Mouse (Mus musculus): ENCODE results near the gene Lrr1. TPM values are rescaled to one million over a fixed set of nuclear protein-coding genes. Genes with fewer than 3 reads are reported as not detected.
"Not testable (repeated sequence)": the region's sequence is repeated elsewhere in the genome, so short reads cannot be mapped to it uniquely, and the experiment has no call there.

Gene Lrr1
- polyA plus RNA-seq, 1 experiment from 2014 or later, result 3.1 TPM

DNA sequence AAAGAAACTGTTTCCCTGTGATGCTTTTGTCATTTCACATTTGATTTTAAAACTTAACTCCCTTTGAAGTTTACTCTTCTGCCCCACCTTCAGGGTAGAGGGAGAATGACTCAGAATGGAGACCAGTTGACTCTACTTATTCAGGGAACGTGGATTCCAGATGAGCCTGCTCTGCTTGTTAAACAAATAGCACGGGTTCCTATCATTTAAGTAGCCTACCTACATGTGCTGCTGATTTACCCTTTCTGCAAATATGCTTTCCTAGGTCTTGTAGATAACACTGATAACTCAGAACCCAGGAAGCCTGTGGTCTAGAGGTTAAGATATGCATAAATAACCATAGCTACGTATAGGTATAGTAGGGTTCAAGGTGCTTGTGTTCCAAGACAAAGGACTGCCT, 3.7 kb upstream of the Lrr1 start:
- no peak for TF ChIP-seq CTCF (IDR thresholded peaks at IDR 0.05)
- in situ Hi-C loops (cut with MboI; ENCODE audit: low pct_unique_long_range_greater_than_20kb), result no loop called here
- ATAC-seq, result no peak
- DNase-seq (ENCODE audit: low read depth, low spot score), result no peak
- ChIA-PET CTCF (no interaction called here), POLR2A (no interaction called here)
- no peaks in the 10 kb centered on the region for H3K27me3 ChIP-seq

DNA sequence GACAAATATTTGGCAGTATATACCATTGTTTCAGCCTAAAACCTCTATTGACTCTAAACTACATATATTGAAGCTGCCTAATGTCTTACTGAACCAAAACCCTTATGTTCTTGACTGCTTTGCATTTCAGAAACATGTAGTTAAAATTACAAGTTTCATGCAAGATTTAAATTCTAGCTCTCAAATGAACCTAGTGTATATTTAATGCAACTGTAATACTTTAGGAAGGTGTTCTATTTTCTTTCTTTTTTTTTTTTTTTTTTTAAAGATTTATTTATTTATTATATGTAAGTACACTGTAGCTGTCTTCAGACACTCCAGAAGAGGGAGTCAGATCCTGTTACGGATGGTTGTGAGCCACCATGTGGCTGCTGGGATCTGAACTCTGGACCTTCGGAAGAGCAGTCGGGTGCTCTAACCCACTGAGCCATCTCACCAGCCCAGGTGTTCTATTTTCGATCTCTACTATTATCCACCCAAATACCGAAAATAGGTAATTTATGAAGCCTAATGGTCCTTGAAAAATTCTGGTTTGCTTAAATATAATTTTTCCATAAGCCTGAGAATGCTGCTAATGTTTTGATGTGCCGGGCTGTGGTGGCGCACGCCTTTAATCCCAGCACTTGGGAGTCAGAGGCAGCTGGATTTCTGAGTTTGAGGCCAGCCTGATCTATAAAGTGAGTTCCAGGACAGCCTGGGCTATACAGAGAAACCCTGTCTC, 1.6 kb upstream of the Lrr1 start:
- DNase-seq (ENCODE audit: low read depth, low spot score); POLR2A ChIA-PET; in situ Hi-C loops (cut with MboI; ENCODE audit: low pct_unique_long_range_greater_than_20kb); ATAC-seq; H3K27me3 ChIP-seq; CTCF ChIA-PET: not testable (repeated sequence)

DNA sequence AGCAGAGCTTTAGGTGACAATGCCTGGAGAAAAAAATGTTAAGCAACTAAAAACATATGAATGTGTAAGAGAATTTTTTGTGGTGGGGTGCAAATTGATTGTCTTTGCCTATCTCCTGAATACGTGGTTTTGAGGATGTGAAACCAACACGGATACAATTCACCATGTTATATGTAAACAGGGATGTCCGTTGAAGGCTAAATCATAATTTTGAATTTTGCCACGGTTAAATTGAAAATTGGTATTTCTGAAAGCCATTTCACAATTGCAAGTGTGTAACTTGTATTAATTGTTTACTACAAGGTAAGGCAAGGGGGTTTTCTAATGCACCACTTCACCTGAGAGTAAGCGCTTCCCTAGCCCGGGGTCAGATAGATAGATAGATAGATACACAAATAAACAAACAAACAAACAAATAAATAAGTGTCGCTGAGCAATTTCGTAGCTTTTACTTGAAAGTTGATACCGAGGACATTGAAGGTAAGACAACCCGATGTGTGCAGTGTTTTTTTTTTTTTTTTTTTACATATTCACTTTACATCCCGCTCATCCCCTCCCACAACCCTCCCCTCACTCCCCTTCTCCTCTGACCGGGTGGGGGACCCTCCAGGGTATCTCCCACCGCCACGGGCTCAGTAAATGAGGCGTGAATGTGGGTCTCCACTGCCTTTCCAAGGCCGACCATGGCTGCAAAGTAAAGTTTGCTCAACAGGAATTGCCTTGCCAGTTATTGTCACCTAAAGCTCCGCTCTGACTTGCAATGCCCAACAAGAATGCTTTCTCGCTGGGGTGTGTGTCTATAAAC, 756 bp upstream of the Lrr1 start:
- CTCF ChIA-PET, result no interaction called here

DNA sequence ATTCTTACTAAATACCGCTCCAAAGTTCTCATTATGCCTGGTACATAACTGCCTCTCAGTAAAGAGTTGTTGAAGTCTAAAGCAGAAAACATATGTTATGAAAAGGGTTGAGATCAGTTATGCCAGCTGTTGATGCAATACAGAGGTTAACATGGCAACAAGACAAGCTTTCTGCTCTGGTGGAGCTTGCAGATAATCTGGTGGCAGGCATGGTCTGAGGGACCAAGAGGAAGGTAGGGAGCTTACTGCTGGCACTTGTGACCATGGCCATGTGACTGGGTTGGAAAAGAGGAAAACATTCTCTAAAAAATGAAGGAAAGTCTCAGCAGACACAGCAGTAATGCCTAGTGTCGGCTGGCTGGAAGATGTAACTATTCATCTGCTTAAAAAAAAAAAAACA, 2.7 kb downstream of the Lrr1 start:
- no peak for TF ChIP-seq CTCF (IDR thresholded peaks at IDR 0.05)
- ChIA-PET CTCF (no interaction called here), POLR2A (no interaction called here)
- DNase-seq (ENCODE audit: low read depth, low spot score) (no peak), ATAC-seq (no peak)
- in situ Hi-C loops (cut with MboI; ENCODE audit: low pct_unique_long_range_greater_than_20kb), result no loop called here
- no peaks in the 10 kb centered on the region for H3K27me3 ChIP-seq

More for the DNA sequence above, 756 bp upstream of the Lrr1 start:
- POLR2A ChIA-PET, result no interaction called here
- in situ Hi-C loops (cut with MboI; ENCODE audit: low pct_unique_long_range_greater_than_20kb), result no loop called here
- no peaks in the 10 kb centered on the region for H3K27me3 ChIP-seq
- no peak for DNase-seq (ENCODE audit: low read depth, low spot score)
- ATAC-seq, result peak; percentile 14
- TF ChIP-seq CTCF (IDR thresholded peaks at IDR 0.05), result no peak

DNA sequence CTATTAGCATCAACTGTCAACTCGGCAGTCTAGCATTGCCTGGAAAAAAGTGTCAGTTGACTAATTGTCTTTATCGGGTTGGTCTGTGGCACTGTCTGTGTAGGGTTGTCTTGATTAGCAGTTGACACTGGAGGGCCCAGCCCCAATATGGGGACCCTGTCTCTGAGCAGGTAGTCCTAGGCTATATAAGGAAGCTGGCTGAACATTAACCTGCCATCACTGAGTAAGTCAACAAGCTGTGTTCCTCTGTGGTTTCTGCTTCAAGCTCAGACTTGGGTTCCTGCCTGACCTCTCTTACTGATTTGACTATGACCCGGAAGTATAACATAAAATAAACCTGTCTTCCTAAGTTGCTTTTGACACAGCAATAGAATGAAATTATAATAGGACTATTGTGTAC, 7.4 kb downstream of the Lrr1 start:
- H3K27me3 ChIP-seq, result no peaks in the 10 kb centered on the region
- in situ Hi-C loops (cut with MboI; ENCODE audit: low pct_unique_long_range_greater_than_20kb), result no loop called here
- ATAC-seq (no peak), DNase-seq (ENCODE audit: low read depth, low spot score) (no peak)
- POLR2A ChIA-PET, result interaction anchor here (1.5 kb wide), 1 partner anchor 8 kb away, joined by 4 read pairs; the partner anchor contains the start of genes Mgat2 and Rpl36al
- CTCF ChIA-PET, result no interaction called here
- no peak for TF ChIP-seq CTCF (IDR thresholded peaks at IDR 0.05)

DNA sequence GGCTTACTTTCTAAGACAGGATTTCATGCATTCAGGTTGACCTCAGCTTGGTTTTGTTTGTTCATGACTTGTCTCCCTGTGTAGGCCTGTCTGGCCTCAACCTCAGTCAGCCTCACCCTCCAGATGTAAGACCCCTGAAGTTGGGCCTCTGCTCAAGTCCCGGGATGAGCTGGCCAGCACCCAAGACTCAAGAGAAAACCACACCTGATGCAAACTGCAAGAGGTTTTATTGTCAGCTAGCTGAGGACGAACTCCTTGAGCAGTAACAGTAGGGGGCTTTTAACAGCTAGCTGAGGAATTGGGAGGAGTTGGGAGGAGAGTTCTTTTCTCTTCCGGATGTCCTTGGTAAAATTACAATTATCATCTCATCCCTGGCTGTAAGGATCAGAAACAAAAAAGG, 8.9 kb downstream of the Lrr1 start:
- CTCF ChIA-PET, result no interaction called here
- POLR2A ChIA-PET, result no interaction called here
- ATAC-seq (no peak), DNase-seq (ENCODE audit: low read depth, low spot score) (no peak)
- H3K27me3 ChIP-seq, result no peaks in the 10 kb centered on the region
- in situ Hi-C loops (cut with MboI; ENCODE audit: low pct_unique_long_range_greater_than_20kb), result no loop called here
- TF ChIP-seq CTCF (IDR thresholded peaks at IDR 0.05), result no peak

DNA sequence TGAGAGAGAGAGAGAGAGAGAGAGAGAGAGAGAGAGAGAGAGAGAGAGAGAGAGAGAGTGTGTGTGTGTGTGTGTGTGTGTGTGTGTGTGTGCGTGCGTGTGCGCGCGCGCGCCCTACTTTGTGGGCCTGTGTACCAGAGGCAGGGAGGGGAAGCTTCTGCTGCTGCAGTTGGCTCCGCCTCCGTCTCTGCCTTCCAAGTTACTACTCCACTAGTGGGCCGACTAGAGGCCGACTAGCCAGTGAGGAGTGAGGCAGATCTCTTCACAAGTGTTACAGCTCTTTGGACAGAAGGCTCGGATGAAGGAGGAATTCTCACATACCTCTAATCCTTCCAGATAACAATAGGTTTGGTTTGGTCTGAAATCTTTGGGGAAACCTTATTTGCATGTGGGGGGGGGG, 10.8 kb downstream of the Lrr1 start:
- CTCF ChIA-PET, result no interaction called here
- no peaks in the 10 kb centered on the region for H3K27me3 ChIP-seq
- TF ChIP-seq CTCF (IDR thresholded peaks at IDR 0.05), result no peak
- in situ Hi-C loops (cut with MboI; ENCODE audit: low pct_unique_long_range_greater_than_20kb), result no loop called here
- ATAC-seq (no peak), DNase-seq (ENCODE audit: low read depth, low spot score) (no peak)
- POLR2A ChIA-PET, result no interaction called here

GRCm38 (mm10) chr12:69181800-69182199, 13.2 kb downstream of the Lrr1 start:
- ChIA-PET CTCF (no interaction called here), POLR2A (no interaction called here)
- in situ Hi-C loops (cut with MboI; ENCODE audit: low pct_unique_long_range_greater_than_20kb), result no loop called here
- H3K27me3 ChIP-seq, result no peaks in the 10 kb centered on the region
- no peak for TF ChIP-seq CTCF (IDR thresholded peaks at IDR 0.05)
- DNase-seq (ENCODE audit: low read depth, low spot score) (no peak), ATAC-seq (no peak)

DNA sequence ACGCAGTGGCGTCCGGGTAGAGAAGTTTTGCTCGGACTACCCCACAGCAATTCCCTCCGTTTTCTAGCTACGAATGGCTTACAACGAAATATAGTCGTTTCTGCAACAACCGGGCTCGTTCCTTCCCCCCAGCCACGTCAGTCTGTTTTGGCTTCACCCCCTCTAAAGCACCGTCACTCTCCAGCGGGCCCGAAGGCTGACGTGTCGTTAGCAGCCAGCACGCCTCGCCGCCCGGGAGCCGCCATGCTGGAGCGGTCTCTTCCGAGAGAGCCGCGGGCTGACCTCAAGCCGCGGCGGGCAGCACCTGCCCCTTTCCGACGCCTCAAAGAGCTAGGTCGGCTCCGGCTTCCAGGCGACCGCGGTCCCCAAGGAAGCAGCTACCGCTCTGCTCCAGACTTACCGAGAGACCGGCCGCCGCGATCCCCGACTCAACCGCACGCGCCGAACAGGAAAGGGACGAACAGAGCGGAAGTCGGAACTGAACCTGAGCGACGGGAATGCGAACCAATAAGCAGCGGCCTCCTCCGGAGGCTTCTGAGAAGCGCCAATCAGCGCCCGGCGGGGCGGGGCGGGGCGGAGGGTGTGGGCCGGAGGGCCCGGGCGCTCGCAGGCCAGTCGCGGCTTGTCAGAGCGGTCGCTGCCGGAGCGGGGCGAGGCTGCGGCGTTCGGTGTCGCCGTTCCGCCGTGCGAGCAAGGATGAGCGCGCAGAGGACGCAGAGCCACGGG, 15.1 kb downstream of the Lrr1 start, which contains the start of the genes Rpl36al and Mgat2:
Rpl36al (minus strand) TSS at position 501 of the 726 bp plus-strand sequence.
Mgat2 (plus strand) TSS at position 575 of the 726 bp plus-strand sequence.
- POLR2A ChIA-PET, result interaction anchor here (0.6 to 1.6 kb wide), 4 partner anchors 8 to 511 kb away, joined by 3 to 6 read pairs (median 4); partner anchors contain the start of gene Gm49383
- ATAC-seq, result peak; percentile 98
- TF ChIP-seq CTCF (IDR thresholded peaks at IDR 0.05), result no peak
- peak; percentile 89 for DNase-seq (ENCODE audit: low read depth, low spot score)
- in situ Hi-C loops (cut with MboI; ENCODE audit: low pct_unique_long_range_greater_than_20kb), result no loop called here
- CTCF ChIA-PET, result no interaction called here
- no peaks in the 10 kb centered on the region for H3K27me3 ChIP-seq

- no peak for TF ChIP-seq CTCF (IDR thresholded peaks at IDR 0.05)
- peak; percentile 47 for ATAC-seq
- H3K27me3 ChIP-seq, result no peaks in the 10 kb centered on the region
- DNase-seq (ENCODE audit: low read depth, low spot score), result no peak
- CTCF ChIA-PET, result no interaction called here
- POLR2A ChIA-PET, result interaction anchor here (0.6 to 1.6 kb wide), 4 partner anchors 9 to 512 kb away, joined by 3 to 6 read pairs (median 4); partner anchors contain the start of gene Gm49383
- in situ Hi-C loops (cut with MboI; ENCODE audit: low pct_unique_long_range_greater_than_20kb), result no loop called here
Observed at GRCm38 (mm10) chr12:69184342-69185295, 16.0 kb downstream of the Lrr1 start.

All from Patski (cell line).